Mouse (Mus musculus): ENCODE measurements around the gene F830045P16Rik. TPM values are rescaled to one million over a fixed set of nuclear protein-coding genes. Genes with fewer than 3 reads are reported as not detected.
A peak's percentile ranks its signal among the peaks of the same experiment; 100 is the strongest.

Gene F830045P16Rik
- polyA plus RNA-seq, 1 experiment from 2014 or later = not detected

DNA sequence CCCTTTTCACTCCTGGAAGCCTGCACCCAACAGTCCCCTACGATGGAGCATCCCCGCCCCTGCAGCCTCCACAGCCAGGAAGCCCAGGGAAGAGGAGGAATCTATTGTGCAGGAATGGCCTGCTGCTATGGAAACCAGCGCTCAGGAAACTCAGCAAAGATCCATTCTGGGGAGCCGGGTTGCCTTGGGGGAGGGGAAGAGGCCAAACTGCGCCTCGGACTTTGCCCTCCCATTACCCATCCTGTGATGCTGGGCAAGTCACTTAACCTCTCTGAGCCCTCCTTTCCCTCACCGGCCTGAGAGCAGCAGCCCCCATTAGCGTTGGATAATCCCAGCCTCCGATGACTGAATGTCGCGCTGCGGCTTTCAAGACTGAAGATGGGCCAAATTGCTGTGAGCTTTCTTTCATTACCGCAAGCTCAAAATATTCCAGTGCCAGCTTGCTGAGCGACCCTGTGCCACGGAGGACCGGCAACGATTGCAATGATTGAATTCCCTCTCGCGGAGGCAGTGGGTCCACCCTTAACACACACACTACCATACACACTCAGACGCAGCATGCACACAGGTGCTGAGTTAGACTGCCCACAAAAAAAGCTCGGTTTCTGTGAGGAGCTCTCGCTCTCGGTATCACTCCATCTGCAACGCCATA, 38.1 kb upstream of the F830045P16Rik start:
- Histone ChIP-seq H3K4me1 (ENCODE audit: control insufficient read depth, insufficient read depth, low read length) (peaks cover 8% of the 10 kb centered on the region; the same call in 1 of the 2 replicates), H3K9me3 (ENCODE audit: control insufficient read depth, low read length) (no peaks in the 10 kb centered on the region), H3K4me3 (ENCODE audit: low read length) (peak overlapping the region; percentile 12), H3K4me2 (replicated peaks; ENCODE audit: low read depth, low read length) (peak overlapping the region; percentile 26), H3K9ac (ENCODE audit: low read depth, low read length) (0 out of 2 replicates have a peak overlapping the region, but pooled peaks have one; percentile 12), H3K27ac (ENCODE audit: low read depth, low read length) (no peak overlapping the region), H3K27me3 (ENCODE audit: control insufficient read depth, insufficient read depth, low read length) (no peaks in the 10 kb centered on the region), H3K36me3 (ENCODE audit: control insufficient read depth, insufficient read depth, low read length) (no peaks in the 10 kb centered on the region)
- WGBS = 11% methylated on average over 24 of the region's 24 CpGs
- peak; percentile 49; the same call in 1 of the 2 replicates for ATAC-seq (ENCODE audit: low FRiP score, low TSS enrichment)

DNA sequence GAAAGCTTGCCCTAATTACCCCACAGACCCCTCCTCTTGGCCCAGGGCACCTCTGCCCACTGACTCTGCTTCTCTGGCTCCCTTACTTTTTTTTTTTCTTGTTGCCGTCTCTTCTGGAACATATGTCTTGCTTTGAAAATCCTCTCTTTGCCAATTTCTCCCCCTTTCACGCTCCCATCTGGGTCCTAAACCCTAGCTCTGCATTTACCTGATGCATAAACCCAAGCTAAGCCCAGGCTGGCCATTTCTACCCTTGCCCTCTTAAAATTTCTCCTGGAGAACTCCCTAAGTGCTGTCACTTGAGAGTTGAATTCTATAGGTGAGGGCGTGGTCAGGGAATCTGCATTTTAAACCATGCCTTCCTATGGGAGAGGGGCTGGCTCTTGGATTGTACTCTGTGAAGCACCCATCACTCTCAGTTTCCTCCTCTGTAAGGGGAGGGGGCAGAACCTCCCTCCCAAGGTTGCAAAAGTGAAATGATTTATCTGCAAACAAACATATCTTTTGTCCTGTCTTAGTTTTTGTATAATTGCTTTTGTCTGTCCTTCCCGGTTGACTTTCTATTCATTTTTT, 37.4 kb upstream of the F830045P16Rik start:
- H3K4me3 ChIP-seq (ENCODE audit: low read length) = peak overlapping the region; percentile 12
- no peak for ATAC-seq (ENCODE audit: low FRiP score, low TSS enrichment)
- H3K4me2 ChIP-seq (replicated peaks; ENCODE audit: low read depth, low read length) = no peak overlapping the region
- H3K9ac ChIP-seq (ENCODE audit: low read depth, low read length) = no peak overlapping the region
- no peaks in the 10 kb centered on the region for H3K9me3 ChIP-seq (ENCODE audit: control insufficient read depth, low read length)
- no peaks in the 10 kb centered on the region for H3K36me3 ChIP-seq (ENCODE audit: control insufficient read depth, insufficient read depth, low read length)
- peaks cover 8% of the 10 kb centered on the region; the same call in 1 of the 2 replicates for H3K4me1 ChIP-seq (ENCODE audit: control insufficient read depth, insufficient read depth, low read length)
- H3K27ac ChIP-seq (ENCODE audit: low read depth, low read length) = no peak overlapping the region
- H3K27me3 ChIP-seq (ENCODE audit: control insufficient read depth, insufficient read depth, low read length) = no peaks in the 10 kb centered on the region
- 14% methylated on average over 4 of the region's 4 CpGs for WGBS

DNA sequence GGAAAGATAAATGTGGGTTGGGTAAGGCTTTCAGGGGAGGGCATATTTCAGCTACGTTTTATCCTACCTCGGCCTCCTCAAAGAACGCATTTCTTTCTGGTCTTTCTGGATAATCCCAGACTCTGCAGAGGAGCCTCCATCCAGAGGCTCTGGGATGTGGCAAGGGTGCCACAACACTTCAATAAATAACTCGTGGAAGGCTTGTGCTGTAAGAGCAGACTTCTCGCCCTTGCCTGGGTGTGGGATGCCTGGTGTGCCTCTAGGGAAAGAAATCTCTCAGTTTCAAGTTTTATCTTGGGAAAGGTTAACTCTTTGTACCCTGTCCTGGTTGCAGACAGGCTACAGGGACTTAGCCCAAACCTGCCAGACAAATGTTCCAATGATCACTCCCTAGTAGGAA, 33.2 kb upstream of the F830045P16Rik start:
- Histone ChIP-seq H3K9ac (ENCODE audit: low read depth, low read length) (no peak overlapping the region), H3K4me2 (replicated peaks; ENCODE audit: low read depth, low read length) (no peak overlapping the region), H3K4me3 (ENCODE audit: low read length) (no peak overlapping the region), H3K36me3 (ENCODE audit: control insufficient read depth, insufficient read depth, low read length) (no peaks in the 10 kb centered on the region), H3K27me3 (ENCODE audit: control insufficient read depth, insufficient read depth, low read length) (no peaks in the 10 kb centered on the region), H3K9me3 (ENCODE audit: control insufficient read depth, low read length) (no peaks in the 10 kb centered on the region), H3K27ac (ENCODE audit: low read depth, low read length) (no peak overlapping the region), H3K4me1 (ENCODE audit: control insufficient read depth, insufficient read depth, low read length) (peaks cover 5% of the 10 kb centered on the region; the same call in 1 of the 2 replicates)
- 44% methylated on average over 5 of the region's 5 CpGs for WGBS
- no peak for ATAC-seq (ENCODE audit: low FRiP score, low TSS enrichment)

DNA sequence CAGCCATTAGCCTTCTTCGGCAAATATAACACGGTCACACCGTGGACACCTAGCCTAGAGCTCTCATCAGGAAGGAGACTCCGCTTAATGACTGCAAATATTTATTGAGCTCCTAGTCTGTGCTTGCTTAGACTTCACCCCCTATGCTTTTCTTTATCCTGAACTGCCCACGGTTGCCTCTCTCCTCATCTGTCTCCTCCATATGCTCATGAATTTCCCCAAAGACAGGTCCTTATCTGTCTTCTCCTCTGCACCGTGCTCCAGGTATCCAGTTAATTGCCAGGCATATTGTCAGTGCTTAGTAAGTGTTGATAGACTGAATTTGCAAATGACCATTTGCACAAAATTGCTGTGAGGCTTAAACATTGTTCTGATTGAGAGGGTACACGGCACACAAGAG, 32.7 kb upstream of the F830045P16Rik start:
- Histone ChIP-seq H3K27ac (ENCODE audit: low read depth, low read length) (no peak overlapping the region), H3K27me3 (ENCODE audit: control insufficient read depth, insufficient read depth, low read length) (no peaks in the 10 kb centered on the region), H3K9me3 (ENCODE audit: control insufficient read depth, low read length) (no peaks in the 10 kb centered on the region), H3K4me1 (ENCODE audit: control insufficient read depth, insufficient read depth, low read length) (peaks cover 1% of the 10 kb centered on the region; the same call in 1 of the 2 replicates), H3K4me3 (ENCODE audit: low read length) (no peak overlapping the region), H3K9ac (ENCODE audit: low read depth, low read length) (no peak overlapping the region), H3K36me3 (ENCODE audit: control insufficient read depth, insufficient read depth, low read length) (no peaks in the 10 kb centered on the region), H3K4me2 (replicated peaks; ENCODE audit: low read depth, low read length) (no peak overlapping the region)
- no peak for ATAC-seq (ENCODE audit: low FRiP score, low TSS enrichment)
- 85% methylated on average over 7 of the region's 7 CpGs for WGBS

DNA sequence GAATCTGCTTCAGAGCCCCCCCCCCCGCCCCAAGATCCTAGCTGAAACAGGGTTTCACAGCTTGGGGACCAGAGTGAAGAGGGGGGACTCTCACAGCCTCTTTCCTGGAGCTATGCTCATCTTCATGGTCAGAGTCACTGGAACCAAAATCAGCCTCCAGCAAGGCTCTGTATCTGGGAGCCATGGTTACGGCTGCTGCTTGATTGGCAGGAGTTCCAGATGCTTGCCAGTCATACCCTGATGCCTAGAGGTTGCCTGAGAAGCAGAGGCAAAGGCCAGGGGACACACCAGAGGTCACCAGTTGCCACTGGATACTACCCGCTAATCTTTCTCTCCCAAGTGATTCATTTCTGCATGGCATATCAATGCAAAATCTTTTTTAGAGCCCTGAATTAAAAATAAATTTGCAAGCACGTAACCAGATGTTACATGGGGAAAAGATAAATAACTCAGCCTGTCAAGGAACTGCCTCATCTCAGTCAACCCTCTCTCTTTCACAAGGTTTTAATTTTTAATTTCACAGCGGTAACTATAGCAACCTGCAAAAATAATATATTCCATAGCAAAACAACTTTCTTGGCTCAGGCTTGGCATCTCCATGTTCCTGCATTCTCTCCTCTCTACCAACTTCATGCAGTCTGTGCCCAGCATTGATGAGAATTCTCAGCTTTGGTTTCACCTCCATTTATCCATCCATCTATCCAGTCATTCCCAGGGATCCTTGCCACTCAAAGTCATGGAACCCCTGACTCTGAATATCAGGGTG, 27.7 kb upstream of the F830045P16Rik start:
- no peaks in the 10 kb centered on the region for H3K27me3 ChIP-seq (ENCODE audit: control insufficient read depth, insufficient read depth, low read length)
- H3K4me2 ChIP-seq (replicated peaks; ENCODE audit: low read depth, low read length) = no peak overlapping the region
- no peak overlapping the region for H3K9ac ChIP-seq (ENCODE audit: low read depth, low read length)
- H3K9me3 ChIP-seq (ENCODE audit: control insufficient read depth, low read length) = no peaks in the 10 kb centered on the region
- H3K36me3 ChIP-seq (ENCODE audit: control insufficient read depth, insufficient read depth, low read length) = no peaks in the 10 kb centered on the region
- H3K4me1 ChIP-seq (ENCODE audit: control insufficient read depth, insufficient read depth, low read length) = no peaks in the 10 kb centered on the region; the same call in 1 of the 2 replicates
- 77% methylated on average over 5 of the region's 5 CpGs for WGBS
- ATAC-seq (ENCODE audit: low FRiP score, low TSS enrichment) = no peak
- H3K27ac ChIP-seq (ENCODE audit: low read depth, low read length) = no peak overlapping the region
- H3K4me3 ChIP-seq (ENCODE audit: low read length) = no peak overlapping the region

DNA sequence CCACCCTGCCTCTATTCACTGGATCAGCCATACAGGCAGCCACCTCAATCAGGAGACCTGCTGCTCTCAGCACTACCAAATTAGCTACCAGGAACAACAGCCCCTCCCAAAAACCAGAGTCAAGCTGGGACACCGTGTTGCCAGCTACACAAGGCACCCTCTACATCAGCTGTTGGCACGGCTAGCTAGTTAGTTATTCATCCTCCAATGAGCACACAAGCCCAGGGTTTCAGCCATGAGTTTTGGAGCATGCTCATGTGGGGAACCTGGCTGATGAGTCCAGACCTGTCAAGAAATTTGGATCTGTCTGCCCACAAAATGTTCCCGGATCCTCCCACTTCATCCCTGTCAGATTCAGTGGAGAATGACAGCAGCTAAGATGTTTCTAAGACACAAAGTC, 25.4 kb upstream of the F830045P16Rik start:
- no peaks in the 10 kb centered on the region for H3K36me3 ChIP-seq (ENCODE audit: control insufficient read depth, insufficient read depth, low read length)
- no peaks in the 10 kb centered on the region for H3K27me3 ChIP-seq (ENCODE audit: control insufficient read depth, insufficient read depth, low read length)
- 72% methylated on average over 3 of the region's 3 CpGs for WGBS
- ATAC-seq (ENCODE audit: low FRiP score, low TSS enrichment) = no peak
- H3K27ac ChIP-seq (ENCODE audit: low read depth, low read length) = no peak overlapping the region
- no peak overlapping the region for H3K4me3 ChIP-seq (ENCODE audit: low read length)
- H3K9ac ChIP-seq (ENCODE audit: low read depth, low read length) = no peak overlapping the region
- no peak overlapping the region for H3K4me2 ChIP-seq (replicated peaks; ENCODE audit: low read depth, low read length)
- H3K9me3 ChIP-seq (ENCODE audit: control insufficient read depth, low read length) = no peaks in the 10 kb centered on the region
- no peaks in the 10 kb centered on the region; the same call in 1 of the 2 replicates for H3K4me1 ChIP-seq (ENCODE audit: control insufficient read depth, insufficient read depth, low read length)

DNA sequence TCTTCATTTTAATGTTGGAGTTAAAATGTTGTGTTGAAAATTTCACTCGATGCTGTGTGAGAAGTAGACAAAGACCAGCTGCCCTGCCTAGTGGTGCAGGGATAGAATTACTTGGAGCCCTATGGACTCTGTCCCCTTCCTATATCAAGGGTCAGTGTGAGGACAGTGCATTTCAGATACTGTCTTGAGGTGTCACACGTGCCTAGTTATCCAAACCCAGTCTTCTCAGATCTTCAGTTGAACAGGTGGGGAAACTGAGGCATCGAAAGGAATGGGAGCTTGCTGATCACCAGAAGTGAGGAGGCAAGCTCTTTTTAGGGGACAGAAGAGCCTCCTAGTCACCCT, 22.4 kb upstream of the F830045P16Rik start:
- Histone ChIP-seq H3K4me2 (replicated peaks; ENCODE audit: low read depth, low read length) (no peak overlapping the region), H3K27me3 (ENCODE audit: control insufficient read depth, insufficient read depth, low read length) (no peaks in the 10 kb centered on the region), H3K36me3 (ENCODE audit: control insufficient read depth, insufficient read depth, low read length) (no peaks in the 10 kb centered on the region), H3K4me1 (ENCODE audit: control insufficient read depth, insufficient read depth, low read length) (no peaks in the 10 kb centered on the region; the same call in 1 of the 2 replicates), H3K4me3 (ENCODE audit: low read length) (no peak overlapping the region), H3K27ac (ENCODE audit: low read depth, low read length) (no peak overlapping the region), H3K9ac (ENCODE audit: low read depth, low read length) (no peak overlapping the region), H3K9me3 (ENCODE audit: control insufficient read depth, low read length) (no peaks in the 10 kb centered on the region)
- 61% methylated on average over 3 of the region's 3 CpGs for WGBS
- ATAC-seq (ENCODE audit: low FRiP score, low TSS enrichment) = 0 out of 2 replicates have a peak, but pooled peaks have one; percentile 55

DNA sequence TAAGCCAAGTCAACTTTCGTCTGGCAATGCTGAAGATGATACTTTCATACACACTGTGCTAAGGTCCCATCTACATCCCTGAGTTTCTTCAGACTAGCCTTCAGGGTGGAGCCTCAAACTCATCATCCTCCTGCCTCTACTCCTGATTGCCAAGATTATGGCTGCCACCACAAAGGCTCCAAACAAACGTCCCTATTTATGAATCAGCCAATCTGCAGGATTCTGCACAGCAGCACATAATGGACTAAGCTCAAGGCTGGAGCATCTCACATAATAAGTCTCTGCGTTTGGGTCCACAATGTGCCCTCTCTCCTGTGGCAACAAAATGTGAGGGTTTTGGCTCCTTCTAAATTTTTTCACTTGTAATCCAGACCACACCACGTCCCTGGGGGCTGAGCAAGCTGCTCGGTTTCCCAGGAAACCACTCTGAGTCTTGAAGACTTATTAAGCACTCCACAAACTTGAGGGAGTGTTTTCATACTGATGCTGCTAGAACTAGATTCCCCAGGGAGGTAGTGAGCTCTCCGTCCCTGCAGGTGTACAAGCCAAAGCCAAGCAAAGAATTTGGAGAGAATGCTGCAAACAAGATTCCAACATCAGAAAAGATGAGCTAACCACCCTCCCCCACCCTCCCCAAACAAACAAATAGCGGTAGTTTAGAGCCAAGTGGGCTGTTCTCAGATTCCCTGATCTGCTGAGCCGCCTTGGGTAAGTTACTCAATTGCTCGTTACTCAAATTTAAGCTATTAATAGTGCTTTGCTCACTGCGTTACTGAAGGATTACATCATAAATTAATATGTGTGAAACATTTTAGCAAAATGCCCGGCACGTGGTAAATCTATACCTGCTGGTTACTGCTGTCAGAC, 21.8 kb upstream of the F830045P16Rik start:
- Histone ChIP-seq H3K9me3 (ENCODE audit: control insufficient read depth, low read length) (no peaks in the 10 kb centered on the region), H3K4me3 (ENCODE audit: low read length) (no peak overlapping the region), H3K27me3 (ENCODE audit: control insufficient read depth, insufficient read depth, low read length) (no peaks in the 10 kb centered on the region), H3K4me1 (ENCODE audit: control insufficient read depth, insufficient read depth, low read length) (no peaks in the 10 kb centered on the region; the same call in 1 of the 2 replicates), H3K27ac (ENCODE audit: low read depth, low read length) (no peak overlapping the region), H3K36me3 (ENCODE audit: control insufficient read depth, insufficient read depth, low read length) (no peaks in the 10 kb centered on the region), H3K4me2 (replicated peaks; ENCODE audit: low read depth, low read length) (no peak overlapping the region), H3K9ac (ENCODE audit: low read depth, low read length) (no peak overlapping the region)
- ATAC-seq (ENCODE audit: low FRiP score, low TSS enrichment) = no peak
- WGBS = 46% methylated on average over 12 of the region's 12 CpGs
